Mouse (Mus musculus): ENCODE measurements at regions not wholly inside any gene's neighbourhood (a gene's known extent, or its start where the extent isn't known, plus 50 kb on each side); places are given as distances from the start of the nearest gene placed in this dataset.
"Not testable (repeated sequence)": the region's sequence is repeated elsewhere in the genome, so short reads cannot be mapped to it uniquely, and the experiment has no call there.

DNA sequence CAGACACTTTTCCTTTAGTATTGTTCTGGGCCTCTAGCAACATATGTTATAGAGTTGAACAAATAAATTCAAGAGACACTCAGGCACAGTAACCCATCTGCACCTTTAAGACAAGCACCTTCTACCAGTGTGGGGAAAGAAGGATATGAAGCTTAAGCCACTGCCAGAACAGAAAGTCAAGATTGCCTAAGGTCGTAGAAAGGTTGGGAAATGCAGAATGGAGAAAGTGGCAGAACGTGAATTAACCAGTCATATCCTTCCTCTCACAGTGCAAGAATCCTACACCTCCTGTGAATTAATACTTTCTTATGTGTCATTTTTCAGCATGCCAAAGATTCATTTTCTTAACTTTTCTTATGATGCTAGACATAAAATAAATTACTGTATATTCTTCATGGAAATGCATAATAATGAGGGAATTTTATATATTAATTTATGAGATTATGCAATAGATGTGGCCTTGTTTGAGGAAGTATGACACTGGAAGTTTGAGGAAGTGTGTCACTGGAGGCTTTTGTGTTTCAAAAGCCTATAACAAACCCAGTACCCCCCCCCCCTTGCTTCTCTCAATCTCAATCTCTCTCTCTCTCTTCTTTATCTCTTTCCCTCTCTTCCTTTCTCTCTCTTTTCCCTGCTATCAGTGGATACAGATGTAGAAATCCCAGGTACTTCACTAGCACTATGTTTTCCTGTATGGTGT lies 361.6 kb upstream of the Edil3 start:
- CTCF ChIA-PET = no interaction called here

DNA sequence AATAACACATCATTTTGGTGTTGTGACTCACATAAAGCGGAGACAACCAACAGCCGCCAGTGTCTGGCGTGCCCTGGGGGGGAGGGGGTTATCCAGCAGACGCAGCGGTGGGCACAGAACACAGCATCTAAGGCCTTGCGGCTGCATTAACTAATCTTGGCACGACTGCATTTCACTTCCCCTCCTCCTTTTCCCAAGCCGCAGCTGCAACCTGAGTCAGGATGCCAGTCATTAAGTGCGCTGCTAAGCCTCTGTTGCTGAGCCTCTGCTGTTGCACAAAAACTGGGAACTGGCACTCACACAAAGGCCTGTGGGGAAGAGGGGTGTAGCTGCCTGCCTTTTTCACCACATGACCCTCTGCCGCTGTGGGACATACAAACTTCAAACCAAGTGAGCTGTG lies 331.2 kb upstream of the Edil3 start:
- CTCF ChIA-PET = no interaction called here

DNA sequence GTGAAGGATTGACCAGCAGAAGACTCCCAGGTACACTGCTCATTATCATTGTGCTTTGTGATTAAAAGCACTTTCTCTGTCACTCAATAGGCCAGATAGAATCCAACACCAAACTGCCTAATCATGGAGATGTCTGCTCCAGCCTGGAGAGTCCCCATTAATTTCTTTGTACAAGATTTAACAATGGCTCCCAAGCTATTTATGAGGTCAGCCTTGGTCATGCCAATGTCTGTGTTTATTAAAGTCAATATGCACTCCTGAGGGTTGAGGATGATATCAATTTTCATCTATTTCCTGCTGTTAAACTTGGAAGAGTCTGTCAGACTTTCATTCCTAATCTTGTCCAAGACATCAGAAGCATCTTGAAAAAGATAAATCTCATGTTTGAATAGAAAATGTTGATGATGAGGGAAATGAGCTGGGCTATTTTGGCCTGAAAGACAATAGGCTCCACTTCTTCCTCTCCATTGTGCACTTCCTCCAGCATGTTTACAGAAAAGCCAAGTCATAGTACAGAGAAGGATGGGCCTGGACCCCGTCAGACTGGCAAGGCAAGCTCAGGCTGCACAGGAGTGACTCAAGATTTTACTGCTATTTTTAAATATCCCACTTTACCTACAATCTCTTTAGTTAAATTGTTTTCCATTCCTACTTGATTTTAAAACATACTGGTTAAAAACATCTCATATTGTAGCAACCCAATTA lies 310.3 kb upstream of the Edil3 start:
- CTCF ChIA-PET = no interaction called here

DNA sequence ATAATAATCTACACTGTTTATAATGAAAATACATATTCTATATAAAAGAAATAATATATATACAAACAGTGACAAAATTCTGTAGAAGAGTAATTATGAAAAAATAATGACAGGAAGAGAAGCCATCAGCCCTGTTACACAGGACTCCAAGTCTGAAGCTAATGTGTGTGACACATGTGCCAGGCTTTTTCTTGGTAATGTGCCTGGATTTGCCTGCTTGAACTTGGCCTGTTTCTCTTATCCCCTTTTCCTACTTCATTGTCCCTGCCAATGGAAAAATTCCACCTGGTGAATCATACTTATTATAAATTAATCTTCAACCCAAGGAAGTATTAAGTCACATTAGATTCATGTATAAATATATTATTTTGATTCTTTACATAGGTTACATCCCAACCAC lies 286.5 kb upstream of the Edil3 start:
- CTCF ChIA-PET = no interaction called here

DNA sequence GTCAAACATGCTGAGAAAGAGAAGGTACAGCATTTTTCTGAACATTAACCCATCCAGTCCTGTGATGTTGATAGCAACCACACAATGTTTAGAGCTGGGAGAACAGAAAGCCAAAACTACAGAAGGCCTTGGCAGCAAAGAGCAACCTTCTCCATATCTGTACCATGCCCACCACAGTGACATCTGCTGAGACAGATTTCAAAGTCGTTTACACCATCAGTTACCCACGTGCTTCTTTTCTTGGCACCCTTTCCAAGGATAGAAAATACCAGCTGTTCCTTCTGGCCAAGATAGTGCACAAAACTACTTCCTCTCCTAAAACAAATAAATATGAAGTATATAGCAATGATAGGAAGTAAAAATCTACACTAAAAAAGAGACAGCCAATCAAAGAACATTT lies 266.8 kb upstream of the Edil3 start:
- CTCF ChIA-PET = no interaction called here

DNA sequence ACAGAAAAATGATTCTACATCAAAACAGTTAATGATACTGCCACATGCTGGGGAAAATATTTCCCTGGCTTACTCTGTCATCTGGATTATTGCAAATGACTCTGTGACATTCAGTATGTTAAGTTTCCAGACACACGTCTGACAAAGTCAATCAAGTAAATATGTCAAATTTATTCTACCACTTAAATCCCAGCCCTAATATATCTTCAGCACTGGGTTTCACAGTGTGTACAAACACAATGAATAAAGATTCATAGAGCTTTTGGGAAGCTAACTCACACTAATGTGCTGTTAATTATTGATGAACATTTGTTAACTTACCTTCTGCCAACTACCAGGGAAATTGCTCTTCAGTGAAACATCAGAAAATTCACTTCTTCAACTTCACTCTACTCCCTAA lies 256.3 kb upstream of the Edil3 start:
- CTCF ChIA-PET = no interaction called here

DNA sequence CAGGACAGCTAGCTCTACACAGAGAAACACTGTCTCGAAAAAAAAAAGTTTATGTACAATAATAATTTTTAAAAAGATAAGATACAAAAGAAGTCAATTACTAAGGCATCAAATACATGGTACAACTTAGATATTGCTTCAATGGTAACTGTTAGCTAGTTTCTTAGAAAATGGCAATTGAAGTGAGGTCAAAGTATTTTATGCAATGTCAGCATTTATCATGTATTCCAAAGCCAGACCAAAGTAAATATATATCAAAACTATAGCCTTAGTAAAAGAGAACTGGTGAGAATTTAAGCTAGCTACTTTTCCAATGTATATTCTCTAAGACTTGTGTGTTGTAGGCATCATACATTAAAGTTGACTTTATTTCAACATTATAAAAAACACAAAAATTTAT lies 219.0 kb upstream of the Edil3 start:
- CTCF ChIA-PET = no interaction called here

DNA sequence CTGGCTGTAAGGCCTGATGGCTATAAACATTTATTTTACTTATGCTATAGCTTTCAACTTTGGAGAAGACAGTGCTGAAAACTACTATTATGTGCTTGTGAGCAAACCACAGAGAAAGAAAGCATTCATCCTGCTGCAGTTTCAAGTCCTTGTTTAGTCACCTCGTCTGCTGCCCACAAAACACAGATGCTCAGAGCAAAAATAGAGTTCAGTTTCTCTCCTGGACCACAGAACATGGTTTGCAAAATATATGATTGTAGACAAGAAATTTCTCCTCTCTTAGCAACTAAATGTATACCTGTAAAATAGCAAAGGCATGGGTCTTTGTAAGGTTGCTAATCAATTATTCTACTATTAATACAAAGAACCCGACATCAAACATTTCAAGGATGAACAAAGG lies 210.7 kb upstream of the Edil3 start:
- CTCF ChIA-PET = no interaction called here

DNA sequence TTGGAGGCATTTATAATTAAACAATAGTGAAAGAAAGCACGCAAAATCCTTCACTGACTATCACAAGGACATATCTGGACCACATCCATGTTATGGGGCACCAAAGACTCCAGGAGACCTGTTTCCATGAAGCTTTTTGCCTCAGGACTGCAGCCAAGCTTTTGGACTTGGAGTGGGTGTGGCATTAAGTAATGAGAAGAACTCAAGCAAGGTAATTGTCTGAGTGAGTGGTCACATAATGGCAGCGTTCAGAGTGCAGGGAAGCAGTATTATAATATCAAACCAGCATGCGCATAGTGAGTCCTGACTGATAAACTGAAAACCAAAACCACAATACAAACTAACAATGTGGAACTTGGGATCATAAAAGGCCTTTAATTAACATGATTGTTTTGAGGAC lies 208.0 kb upstream of the Edil3 start:
- CTCF ChIA-PET = no interaction called here

DNA sequence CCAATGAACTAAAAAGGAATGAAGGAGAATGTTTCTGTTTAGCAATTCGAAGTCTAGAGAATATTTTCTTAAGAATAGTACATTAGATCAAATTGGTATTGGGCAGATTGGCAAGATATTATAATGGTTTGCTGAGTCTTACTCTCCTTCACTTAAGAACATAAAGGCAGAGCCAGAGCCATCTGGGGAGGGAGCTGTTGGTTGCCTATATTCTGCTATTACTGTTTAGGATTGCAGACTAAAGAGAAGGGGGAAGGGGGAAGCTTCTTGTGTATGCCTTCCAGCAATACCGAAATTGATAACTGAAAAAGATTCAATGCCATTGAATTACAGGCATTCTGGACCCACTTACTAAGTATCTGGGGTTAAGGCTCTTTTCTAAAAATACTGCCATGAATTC lies 171.1 kb upstream of the Edil3 start:
- CTCF ChIA-PET = no interaction called here

DNA sequence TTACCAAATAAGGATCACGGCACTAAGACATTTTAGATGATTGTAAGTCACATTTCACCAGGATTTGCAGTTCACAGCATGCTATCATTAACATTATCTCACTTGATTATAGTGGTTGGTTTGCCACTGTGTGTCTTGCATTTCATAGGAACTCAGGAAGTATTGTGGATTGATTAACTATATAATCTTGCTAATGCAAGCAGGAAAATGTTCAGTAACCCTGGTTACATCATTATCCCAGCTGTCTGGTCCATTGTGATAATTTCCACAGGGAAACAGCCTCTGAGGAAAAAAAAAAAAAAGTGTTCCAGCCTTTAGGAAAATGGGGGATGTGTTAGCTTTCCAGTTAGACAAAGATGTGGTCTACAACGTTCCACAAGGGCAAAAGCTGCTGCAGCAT lies 170.2 kb upstream of the Edil3 start:
- CTCF ChIA-PET = no interaction called here

DNA sequence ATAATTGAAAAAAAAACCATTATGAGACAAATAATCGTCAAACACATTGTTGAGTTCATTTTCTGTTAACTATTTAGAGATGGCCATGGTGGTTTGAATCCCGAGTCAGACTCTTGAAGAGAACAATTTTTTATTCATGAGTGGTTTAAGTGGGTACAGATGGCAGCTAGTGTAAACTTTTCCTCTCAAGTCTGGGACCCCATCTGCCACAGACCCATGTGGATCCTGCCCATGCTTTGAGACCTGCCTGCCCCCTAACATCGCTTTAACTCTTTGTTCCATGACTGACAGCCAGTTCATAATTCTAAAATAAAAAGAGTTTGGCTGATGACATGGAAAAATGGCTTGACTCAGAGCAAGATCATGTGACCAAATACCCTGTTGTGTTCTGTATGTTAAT lies 166.2 kb upstream of the Edil3 start:
- CTCF ChIA-PET = no interaction called here

DNA sequence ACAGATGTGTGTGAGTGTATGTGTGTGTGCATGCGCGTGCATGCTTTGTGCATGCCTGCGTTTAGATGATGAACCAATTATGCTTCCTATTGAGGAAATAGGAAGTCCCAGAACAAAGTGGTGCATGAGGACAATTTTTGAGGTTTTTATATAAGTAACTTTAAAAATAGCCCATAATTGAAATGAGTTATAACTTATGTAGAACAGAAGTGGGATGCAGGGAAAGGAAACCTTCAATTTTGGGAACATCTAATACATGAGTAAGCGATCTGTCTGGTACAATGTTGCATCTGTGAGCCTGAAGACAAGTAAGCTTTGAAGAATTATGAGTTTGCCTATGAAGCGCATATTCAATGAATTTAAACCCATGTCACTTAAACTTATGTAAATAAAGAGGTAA lies 145.4 kb upstream of the Edil3 start:
- CTCF ChIA-PET = interaction anchor here (0.6 kb wide), 1 partner anchor 1334 kb away, joined by 3 read pairs; no protein-coding TSS in a partner anchor

DNA sequence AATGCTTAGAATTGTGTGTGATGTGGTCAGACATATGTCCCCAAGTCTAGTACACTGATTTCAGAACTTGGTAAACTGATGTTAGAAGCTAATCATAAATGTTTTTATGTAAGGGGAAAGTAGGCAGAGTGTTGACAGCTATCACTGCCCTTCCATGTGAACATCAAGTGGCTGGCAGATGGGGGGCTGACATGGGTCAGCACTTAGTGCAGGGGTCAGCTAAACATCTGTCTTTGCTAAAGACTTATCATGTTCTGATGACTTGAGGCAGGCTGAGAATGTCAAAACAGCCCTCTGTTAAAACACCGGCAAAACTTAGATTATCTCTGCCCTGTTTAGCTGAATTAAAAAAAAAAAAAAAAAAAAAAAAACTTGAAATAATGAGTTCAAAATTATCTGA lies 116.7 kb upstream of the Edil3 start:
- CTCF ChIA-PET = no interaction called here

DNA sequence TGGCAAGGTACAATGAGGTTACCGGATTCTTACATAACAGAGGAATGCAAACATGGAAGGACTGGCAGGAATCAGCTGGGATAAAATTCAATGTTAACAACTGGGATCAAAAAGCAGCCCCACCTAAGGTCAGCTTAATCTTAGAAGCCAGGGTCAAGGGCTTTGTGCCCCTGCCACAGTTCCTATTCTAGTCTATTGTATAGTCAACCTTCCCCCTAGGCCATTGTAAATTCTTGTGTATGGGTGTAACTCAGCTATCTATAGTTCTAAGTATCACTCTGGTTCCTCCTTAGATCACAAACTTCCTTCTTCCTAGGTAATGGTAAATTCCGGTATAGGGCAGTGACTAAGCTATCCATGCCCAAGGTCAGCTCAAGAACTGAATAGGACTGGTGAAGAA lies 91.6 kb upstream of the Edil3 start:
- CTCF ChIA-PET = not testable (repeated sequence)

DNA sequence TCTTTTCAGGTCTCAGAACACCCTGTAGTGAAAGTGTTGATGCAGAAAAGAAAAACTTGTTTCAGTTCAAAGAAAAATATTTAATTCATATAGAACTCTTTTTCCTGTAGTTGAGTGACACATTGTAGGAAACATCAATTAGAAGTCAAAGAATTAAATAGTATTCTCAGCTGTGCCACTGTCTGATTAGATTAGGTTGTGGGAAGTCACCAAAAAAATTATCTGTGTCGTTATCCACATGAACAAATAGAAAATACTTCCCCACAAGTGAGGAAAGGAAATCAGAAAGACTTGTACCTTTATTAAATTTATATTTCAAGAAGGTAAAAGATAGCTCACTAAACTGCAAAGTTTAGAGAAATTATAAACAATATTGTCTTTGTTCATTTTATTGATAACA lies 71.4 kb upstream of the Edil3 start:
- CTCF ChIA-PET = no interaction called here
